Mouse (Mus musculus): ENCODE measurements around the gene Ggnbp2.

DNA sequence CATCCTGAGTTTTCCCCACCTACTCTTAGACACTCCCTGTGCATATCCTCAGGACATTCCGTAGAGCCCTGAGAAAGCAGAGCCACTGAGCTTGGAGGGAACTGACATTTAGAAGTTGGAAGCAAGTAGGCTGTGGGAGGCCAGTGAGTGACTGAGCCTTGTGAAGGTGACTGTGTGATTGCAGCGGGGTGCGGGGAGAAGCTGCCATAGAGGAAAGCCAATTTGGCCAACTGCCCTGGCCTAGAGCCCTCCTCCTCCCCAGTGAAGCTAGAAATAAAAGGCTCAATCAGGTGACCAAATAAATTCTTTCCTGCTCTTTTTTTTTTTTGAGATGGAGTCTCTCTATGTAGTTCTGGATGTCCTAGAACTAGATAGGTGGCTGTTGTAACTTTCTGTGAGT, 44.4 kb downstream of the Ggnbp2 start:
- TF ChIP-seq CTCF (IDR thresholded peaks at IDR 0.05; ENCODE audit: extremely low read depth, insufficient read depth, insufficient read length, insufficient replicate concordance): no peak
- TF ChIP-seq POLR2A (IDR thresholded peaks at IDR 0.05; ENCODE audit: low read depth, low read length): no peak
